Mouse (Mus musculus): ENCODE measurements around the gene St14.

Gene St14

GRCm38 (mm10) chr9:31122464-31123030, 9.1 kb downstream of the St14 start:
- no peak for DNase-seq (ENCODE audit: low spot score)

DNA sequence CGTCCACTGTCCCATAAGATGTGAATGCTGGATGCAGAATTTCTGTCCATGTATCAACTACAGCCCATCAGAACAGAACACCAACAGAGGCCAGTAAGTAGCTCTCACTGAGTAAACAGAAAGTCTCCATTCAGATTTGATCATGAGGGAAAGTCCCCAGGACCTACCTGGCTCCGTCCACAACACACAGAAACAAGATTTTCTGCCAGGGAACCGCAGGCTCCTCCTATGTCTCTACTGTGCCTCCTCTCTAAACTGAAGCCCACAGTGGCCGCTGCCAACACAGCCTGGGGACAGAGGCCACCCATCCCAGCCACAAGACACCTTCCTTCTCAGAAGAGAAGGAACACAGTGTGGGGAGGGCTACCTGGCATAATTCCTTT, 11.1 kb downstream of the St14 start:
- no peak for DNase-seq (ENCODE audit: low spot score)

- DNase-seq (ENCODE audit: low spot score) = no peak
Measured at GRCm38 (mm10) chr9:31119882-31120532, 11.6 kb downstream of the St14 start.

- no peak for DNase-seq (ENCODE audit: low spot score)
Measured at GRCm38 (mm10) chr9:31119405-31119804, 12.2 kb downstream of the St14 start.

GRCm38 (mm10) chr9:31118520-31119298, 12.9 kb downstream of the St14 start:
- no peak for DNase-seq (ENCODE audit: low spot score)

DNA sequence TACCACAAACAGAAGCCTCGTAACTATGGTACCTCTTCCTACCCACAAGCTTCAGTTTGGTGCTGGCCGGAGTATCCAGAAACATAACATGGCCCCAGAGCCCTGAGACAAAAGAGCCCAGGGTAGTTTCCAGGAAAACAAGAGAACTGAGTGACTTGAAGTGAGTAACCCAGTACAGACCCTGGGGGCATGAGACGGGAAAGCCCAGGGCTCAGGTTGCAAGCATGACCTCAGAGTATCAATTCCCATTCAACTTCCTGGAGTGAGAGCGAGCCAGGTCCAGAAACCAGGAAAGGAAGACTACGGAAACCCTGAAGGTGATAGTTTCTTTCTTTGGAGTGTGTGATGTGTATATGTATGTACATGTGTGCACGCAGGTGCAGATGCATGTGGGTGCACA, 14.2 kb downstream of the St14 start:
- DNase-seq (ENCODE audit: low spot score) = no peak

DNA sequence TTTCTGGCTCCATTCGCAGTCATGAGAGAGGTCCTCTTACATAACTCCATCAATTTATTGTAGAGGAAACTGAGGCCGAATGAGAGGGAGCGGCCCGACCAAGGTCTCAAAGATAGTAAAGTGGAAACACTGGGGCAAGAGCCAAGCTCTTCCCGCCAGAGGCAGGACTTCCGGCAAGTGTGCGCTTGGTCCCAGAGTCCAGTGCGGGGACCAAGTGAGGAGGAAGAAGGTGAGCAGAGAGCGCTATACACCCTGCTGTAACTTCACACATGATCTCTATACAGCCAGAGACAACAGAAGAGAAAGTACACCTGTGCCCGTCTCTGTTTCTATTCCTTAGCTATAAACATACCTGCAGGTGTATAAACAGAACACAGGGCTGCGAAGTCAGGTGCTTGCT, 14.6 kb downstream of the St14 start:
- DNase-seq (ENCODE audit: low spot score) = no peak

DNA sequence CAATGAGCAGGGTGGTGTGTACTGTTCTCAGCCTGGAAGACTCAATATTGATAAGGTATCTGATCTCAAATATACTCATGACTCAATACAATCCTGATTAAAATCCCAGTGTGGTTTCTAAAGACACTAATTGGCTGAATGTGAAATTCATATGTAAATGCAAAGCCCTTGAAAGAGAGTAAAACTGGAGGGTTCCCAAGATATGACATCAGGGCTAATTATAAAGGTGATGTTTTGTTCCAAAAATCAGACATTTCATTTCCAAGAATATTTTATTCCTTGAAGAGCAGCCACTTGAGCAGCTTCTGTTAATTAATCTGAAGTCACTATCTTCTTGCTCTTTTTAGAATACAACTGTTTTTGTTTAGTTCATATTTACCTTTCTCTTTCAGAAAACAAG, 16.1 kb downstream of the St14 start:
- DNase-seq (ENCODE audit: low spot score) = no peak

DNA sequence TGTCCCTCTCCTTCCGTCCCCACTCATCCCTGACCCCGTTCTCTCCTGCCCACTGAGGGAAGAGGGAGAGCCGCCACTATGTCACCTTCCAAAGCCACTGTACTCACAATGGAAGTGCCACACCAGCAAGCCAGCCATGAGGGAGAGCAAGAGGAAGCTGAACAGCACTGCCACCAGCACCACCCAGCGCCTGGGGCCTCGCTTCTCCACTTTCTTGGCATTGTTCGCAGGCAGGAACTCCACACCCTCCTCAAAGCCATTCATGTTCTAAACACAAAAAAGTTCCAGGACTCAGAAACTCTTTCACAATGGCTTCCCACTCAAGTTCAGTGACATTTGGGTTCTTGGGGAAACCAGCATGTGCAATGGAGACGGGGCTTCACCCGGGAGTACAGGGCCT, 23.2 kb downstream of the St14 start:
- DNase-seq (ENCODE audit: low spot score) = no peak

DNA sequence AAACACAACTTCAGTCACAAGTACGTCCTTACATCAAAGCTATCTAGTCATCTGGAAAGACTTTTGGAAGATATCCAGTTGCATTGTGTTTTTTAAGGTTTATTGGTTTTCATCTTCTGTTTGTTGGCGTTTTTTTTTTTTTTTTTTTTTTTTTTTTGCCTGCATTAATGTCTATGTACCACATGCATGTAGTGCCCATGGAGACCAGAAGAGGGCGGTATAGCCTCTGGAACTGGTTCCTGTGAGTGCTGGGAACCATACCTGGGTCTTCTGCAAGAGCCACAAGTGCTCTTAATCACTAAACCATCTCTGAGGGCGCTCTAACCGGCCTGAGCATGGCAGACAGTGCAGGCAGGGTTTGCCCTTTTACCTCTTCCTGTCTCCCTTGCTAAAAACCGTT, 33.5 kb downstream of the St14 start:
- no peak for DNase-seq (ENCODE audit: low spot score)

DNA sequence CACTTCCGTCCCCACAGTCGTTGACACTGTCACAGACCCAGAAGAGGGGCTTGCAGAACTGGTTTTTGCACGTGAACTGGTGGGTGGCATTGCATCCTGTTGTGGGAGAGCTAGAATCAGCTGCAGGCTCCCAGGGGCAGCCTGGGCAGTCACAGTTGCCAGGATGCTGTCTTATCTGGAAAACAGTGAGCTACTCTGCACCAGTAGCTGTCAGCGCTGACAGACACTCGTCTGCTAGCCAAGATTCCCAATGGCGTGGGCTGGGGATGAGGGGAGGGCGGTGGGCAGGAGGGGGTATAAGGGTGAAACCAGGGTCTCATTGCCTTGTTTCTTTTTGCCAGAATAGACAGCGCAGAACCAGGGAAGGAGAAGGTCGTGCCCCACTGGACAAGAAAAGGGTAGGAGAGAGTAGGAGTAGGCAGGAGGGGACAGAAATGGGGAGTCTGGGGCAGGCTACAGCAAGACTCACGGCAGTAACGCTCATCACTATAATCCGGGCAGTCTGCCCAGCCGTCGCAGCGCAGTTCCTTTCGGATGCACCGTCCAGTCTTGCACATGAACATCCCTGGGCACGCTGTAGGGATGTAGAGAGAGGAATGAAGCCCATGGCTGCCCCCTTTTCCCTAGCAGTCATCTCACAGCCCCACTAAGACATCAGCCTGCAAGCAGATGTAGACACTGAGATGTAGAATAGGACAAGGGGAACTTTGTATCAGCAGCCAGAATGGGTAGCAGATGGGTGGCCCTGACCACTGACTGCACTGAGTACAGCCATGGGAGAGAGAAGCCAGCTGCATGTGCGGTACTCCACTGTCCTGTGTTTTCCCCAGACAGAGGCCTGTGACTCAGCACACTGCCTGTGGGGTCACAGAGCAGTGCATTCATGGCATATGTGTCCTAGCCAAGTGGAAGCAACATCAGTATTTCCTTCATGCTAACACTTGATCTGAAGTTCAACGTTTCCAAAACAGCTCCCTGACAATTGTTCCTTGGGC, 34.3 kb downstream of the St14 start:
- DNase-seq (ENCODE audit: low spot score) = no peak

DNA sequence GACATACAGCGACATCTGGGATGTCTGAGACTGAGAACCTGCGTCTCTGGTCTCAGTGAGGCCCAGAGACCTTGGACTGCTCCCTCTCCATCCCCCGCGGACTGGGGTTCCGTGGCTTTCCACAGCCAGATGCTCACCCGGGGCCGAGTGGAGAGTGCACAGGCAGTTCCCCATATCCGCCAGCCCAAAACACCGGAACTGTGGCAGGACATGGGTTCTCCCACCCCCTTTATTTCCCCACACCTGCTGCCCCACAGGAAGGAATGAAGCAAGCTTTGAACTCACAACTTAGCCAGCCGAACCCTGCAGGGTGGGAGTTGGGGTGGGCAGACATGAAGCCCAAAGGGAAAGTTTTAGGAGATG, 38.8 kb downstream of the St14 start:
- no peak for DNase-seq (ENCODE audit: low spot score)

- DNase-seq (ENCODE audit: low spot score) = no peak
Measured at GRCm38 (mm10) chr9:31092111-31092832, 39.4 kb downstream of the St14 start.

- no peak for DNase-seq (ENCODE audit: low spot score)
Measured at GRCm38 (mm10) chr9:31091162-31091581, 40.5 kb downstream of the St14 start.

DNA sequence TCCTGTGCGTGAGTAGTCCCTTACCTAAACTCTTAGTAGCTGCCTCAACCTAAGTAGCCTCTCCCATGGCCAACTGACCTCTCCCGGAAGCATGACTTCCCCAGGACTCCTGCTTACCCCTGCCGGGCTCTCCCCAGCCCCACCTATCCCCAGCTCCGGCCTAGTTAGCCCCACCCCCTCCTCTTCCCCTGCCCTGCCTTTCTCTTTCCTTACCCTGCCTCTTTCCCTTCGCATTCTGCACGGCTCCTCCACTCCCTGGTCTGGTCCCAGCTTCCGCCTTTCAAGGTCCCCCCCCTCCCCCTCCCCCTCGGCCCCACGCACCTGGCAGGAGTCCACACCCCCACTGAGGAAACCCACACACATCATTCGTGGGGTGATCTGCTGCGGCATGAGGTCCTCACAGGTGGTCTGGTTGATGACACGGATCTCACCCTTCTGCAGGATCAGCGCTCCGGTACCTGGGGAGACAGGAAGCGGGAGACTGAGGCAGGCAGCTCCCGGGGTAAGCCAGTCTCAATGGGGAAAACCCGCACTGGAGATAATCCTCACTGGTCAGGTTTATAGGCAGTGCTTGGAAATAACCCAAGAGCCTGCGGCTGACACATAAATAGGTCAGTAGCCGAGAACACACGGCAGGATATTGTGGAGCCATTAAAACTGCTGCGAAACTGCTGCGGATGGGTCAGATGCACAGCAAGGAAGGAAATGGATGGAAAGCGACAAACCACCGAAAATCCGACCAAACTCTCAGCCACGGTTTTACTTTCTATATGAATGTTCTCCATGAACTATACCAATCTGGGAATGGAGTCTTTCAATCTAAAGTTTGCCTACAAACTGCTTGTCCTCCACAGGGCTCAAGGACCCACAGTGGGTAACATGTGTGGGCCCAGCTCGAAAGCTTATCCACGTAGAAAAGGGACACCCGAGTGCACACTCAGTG, 41.3 kb downstream of the St14 start:
- DNase-seq (ENCODE audit: low spot score) = no peak

- DNase-seq (ENCODE audit: low spot score) = no peak
Measured at GRCm38 (mm10) chr9:31089541-31089940, 42.1 kb downstream of the St14 start.

GRCm38 (mm10) chr9:31088883-31089282, 42.8 kb downstream of the St14 start:
- no peak for DNase-seq (ENCODE audit: low spot score)

DNA sequence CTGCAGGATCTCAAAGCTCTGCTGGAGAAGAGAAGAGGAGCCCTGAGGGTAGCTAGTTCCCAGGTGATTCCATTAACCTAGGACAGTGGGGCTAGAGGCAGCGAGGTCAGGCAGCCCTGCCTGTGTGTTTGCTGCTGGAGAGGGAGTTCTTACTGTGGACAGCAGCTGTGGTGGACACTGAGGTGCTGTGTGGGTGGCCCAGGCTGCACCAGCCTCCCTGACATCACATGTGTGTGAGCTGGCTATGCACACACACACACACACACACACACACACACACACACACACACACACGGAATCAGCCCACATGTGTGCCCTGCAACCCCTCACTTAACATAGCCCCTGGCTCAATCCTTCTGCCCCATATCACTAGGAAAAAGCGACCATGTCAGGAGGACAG, 43.5 kb downstream of the St14 start:
- DNase-seq (ENCODE audit: low spot score) = no peak

DNA sequence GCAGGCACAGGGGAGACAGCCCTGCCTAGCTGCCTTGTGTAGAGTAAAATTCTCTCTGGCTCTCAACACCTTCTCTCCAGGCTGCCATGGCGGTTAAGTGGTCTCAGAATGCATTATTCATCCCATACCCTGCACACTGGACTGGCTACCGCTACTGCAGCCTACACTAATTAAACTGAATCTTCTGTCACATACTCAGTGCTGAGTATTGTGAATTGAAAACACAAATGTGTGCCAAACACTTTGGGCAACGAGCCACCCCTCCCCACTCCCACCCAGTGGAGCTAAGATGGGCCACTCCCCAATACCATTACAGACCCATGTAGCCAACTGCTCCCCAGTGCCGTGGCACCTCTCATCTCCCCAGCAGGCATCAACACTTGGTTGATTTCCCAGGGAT, 44.2 kb downstream of the St14 start:
- no peak for DNase-seq (ENCODE audit: low spot score)

DNA sequence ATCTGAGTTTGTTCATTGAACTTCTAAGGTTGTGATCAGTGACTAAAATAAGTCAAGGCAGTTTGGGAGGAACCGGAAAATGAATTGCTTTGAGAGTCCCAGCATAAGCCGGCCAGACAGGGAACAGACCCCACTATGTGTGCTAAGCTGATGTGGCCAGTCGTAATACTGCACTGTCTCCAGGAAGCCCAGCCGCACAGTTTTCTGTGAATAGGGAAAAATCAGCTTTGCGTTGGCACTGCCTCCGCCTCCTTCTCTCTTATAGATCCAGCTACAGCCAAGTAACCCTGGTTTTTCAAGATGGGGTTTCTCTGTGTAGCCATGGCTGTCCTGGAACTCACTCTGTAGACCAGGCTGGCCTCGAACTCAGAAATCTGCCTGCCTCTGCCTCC, 44.9 kb downstream of the St14 start:
- no peak for DNase-seq (ENCODE audit: low spot score)

Data from spleen, adult 12 weeks (tissue).